31 mouse cellular contexts compared by ENCODE assay signal in the genomic region with DNA sequence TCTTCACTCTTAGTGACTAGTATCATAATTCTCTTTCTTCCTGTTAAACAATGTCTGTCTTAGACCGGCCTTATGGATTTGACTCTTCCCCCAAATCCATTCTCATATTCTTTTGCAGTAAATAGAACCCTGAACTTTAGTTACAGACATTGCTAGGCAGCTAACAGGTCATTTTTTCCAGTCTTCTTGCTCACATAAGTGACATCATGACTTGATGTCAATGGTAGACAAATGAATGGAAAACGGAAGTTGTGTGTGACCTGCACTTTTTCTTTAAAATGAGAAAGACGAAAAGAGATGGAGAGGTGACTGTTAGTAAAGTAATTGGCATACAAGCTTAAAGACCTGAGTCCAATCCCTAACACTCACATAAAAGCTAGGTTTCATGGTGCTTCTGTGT.
"Had no signal": no experiment of that assay in that cellular context is flagged by ENCODE, and none has a peak within 500 bp of the region (broad histone marks: within the 10 kb centered on the region; RNA-seq: fewer than 3 reads in every experiment).

No protein-coding gene starts in this region.

- H3K4me1 ChIP-seq: limb, embryonic 13.5 days; limb, embryonic 15.5 days; liver, embryonic 12.5 days; liver, embryonic 13.5 days; liver, embryonic 15.5 days; lung, embryonic 15.5 days; megakaryocyte, embryonic 14.5 days; midbrain, embryonic 12.5 days; midbrain, embryonic 13.5 days had no signal

- H3K4me3 ChIP-seq: limb, embryonic 10.5 days; limb, embryonic 12.5 days; limb, embryonic 13.5 days; limb, embryonic 15.5 days; liver, embryonic 12.5 days; liver, embryonic 13.5 days; liver, embryonic 15.5 days; lung, embryonic 15.5 days; megakaryocyte, embryonic 14.5 days; midbrain, embryonic 10.5 days; midbrain, embryonic 12.5 days; midbrain, embryonic 13.5 days; midbrain, embryonic 15.5 days; myocyte had no signal

- ATAC-seq: liver, embryonic 12.5 days; liver, postnatal 0 days; lung, postnatal 0 days; midbrain, embryonic 13.5 days; midbrain, embryonic 15.5 days; midbrain, embryonic 16.5 days had no signal

- H3K9ac ChIP-seq: limb, embryonic 12.5 days; limb, embryonic 13.5 days; limb, embryonic 15.5 days; liver, embryonic 12.5 days; liver, embryonic 13.5 days; liver, embryonic 14.5 days; liver, embryonic 15.5 days; liver, postnatal 0 days; lung, embryonic 14.5 days; lung, embryonic 15.5 days; midbrain, embryonic 12.5 days; midbrain, embryonic 13.5 days; midbrain, embryonic 15.5 days had no signal

- DNase-seq: left cerebral cortex, postnatal 4 days; liver; liver, embryonic 13.5 days; liver, postnatal 0 days; lung, adult 18-20 months; lung, adult 2 months; lung, embryonic 14.5 days; lung, postnatal 10 days; lung, postnatal 14 days; lung, postnatal 36 days; lung, postnatal 4 days; midbrain, embryonic 14.5 days had no signal

- H3K9me3 ChIP-seq: limb, embryonic 12.5 days; limb, embryonic 13.5 days; limb, embryonic 15.5 days; liver, embryonic 12.5 days; liver, embryonic 13.5 days; liver, embryonic 15.5 days; lung, embryonic 15.5 days; megakaryocyte, embryonic 14.5 days; midbrain, embryonic 10.5 days; midbrain, embryonic 12.5 days; midbrain, embryonic 13.5 days; midbrain, embryonic 15.5 days had no signal

- H3K36me3 ChIP-seq: limb, embryonic 10.5 days; limb, embryonic 12.5 days; limb, embryonic 13.5 days; limb, embryonic 15.5 days; liver, embryonic 12.5 days; liver, embryonic 13.5 days; liver, embryonic 15.5 days; lung, embryonic 15.5 days; midbrain, embryonic 10.5 days; midbrain, embryonic 12.5 days; midbrain, embryonic 13.5 days; midbrain, embryonic 15.5 days had no signal

- H3K4me2 ChIP-seq: limb, embryonic 12.5 days; limb, embryonic 13.5 days; limb, embryonic 15.5 days; liver, embryonic 11.5 days; liver, embryonic 12.5 days; liver, embryonic 13.5 days; liver, embryonic 15.5 days; lung, embryonic 14.5 days; lung, embryonic 15.5 days; midbrain, embryonic 11.5 days; midbrain, embryonic 12.5 days; midbrain, embryonic 13.5 days; midbrain, embryonic 15.5 days had no signal

- H3K27me3 ChIP-seq: limb, embryonic 12.5 days; limb, embryonic 13.5 days; limb, embryonic 15.5 days; liver, embryonic 12.5 days; liver, embryonic 13.5 days; liver, embryonic 15.5 days; lung, embryonic 15.5 days; megakaryocyte, embryonic 14.5 days; midbrain, embryonic 12.5 days; midbrain, embryonic 13.5 days; midbrain, embryonic 15.5 days had no signal

- H3K27ac ChIP-seq: limb, embryonic 10.5 days; limb, embryonic 12.5 days; limb, embryonic 13.5 days; limb, embryonic 15.5 days; liver, embryonic 12.5 days; liver, embryonic 13.5 days; liver, embryonic 14.5 days; liver, embryonic 15.5 days; lung, embryonic 15.5 days; macrophage; midbrain, embryonic 10.5 days; midbrain, embryonic 12.5 days; midbrain, embryonic 13.5 days; midbrain, embryonic 15.5 days had no signal
